Mouse (Mus musculus) granulocyte monocyte progenitor cell, adult 5-6 weeks (primary cell): ENCODE results near the gene Ednra. TPM values are rescaled to one million over a fixed set of nuclear protein-coding genes. Genes with fewer than 3 reads are reported as not detected.
"Not testable (repeated sequence)": the region's sequence is repeated elsewhere in the genome, so short reads cannot be mapped to it uniquely, and the experiment has no call there.

Source experiments
- ATAC-seq: replicated peaks from 2 replicates; pipeline ENCODE4 v1.8.0; 2016; ENCODE audit warnings: mild to moderate bottlenecking, moderate TSS enrichment, inconsistent platforms; ENCODE audit not compliant: poor library complexity, severe bottlenecking
- total RNA-seq, 2 experiments: library from RNA; stranded (forward) in 1 of 2; stranded (reverse) in 1 of 2; fragments of 200-712, 200-1000 nt in 1 of 2; fragments of >200 nt in 1 of 2; fragmentation: Nextera tagmentation in 1 of 2; gene quantifications; 2 replicates each; pipeline ENCODE4 v1.2.3; 2014 to 2017

The Ednra gene
- total RNA-seq, 2 experiments from 2014 or later, result not detected

- ATAC-seq, result no peak
Measured at GRCm38 (mm10) chr8:77723018-77723417, 1.2 kb downstream of the Ednra start.

- ATAC-seq, result no peak
Measured at GRCm38 (mm10) chr8:77718933-77719332, 5.3 kb downstream of the Ednra start.

GRCm38 (mm10) chr8:77717036-77717435, 7.2 kb downstream of the Ednra start:
- ATAC-seq, result no peak

- ATAC-seq, result no peak
Measured at GRCm38 (mm10) chr8:77714455-77714854, 9.8 kb downstream of the Ednra start.

GRCm38 (mm10) chr8:77713688-77714087, 10.6 kb downstream of the Ednra start:
- ATAC-seq, result peak; percentile 38

- no peak for ATAC-seq
Measured at GRCm38 (mm10) chr8:77704768-77705167, 19.5 kb downstream of the Ednra start.

- no peak for ATAC-seq
Measured at GRCm38 (mm10) chr8:77698028-77698427, 26.2 kb downstream of the Ednra start.

- ATAC-seq, result no peak
Measured at GRCm38 (mm10) chr8:77696182-77696581, 28.1 kb downstream of the Ednra start.

GRCm38 (mm10) chr8:77695486-77696058, 28.7 kb downstream of the Ednra start:
- ATAC-seq, result peak; percentile 48

- ATAC-seq, result no peak
Measured at GRCm38 (mm10) chr8:77695070-77695469, 29.2 kb downstream of the Ednra start.

- no peak for ATAC-seq
Measured at GRCm38 (mm10) chr8:77694588-77694987, 29.7 kb downstream of the Ednra start.

- ATAC-seq, result not testable (repeated sequence)
Measured at GRCm38 (mm10) chr8:77689421-77690059, 34.7 kb downstream of the Ednra start.

- ATAC-seq, result peak; percentile 86
Measured at GRCm38 (mm10) chr8:77688978-77689377, 35.3 kb downstream of the Ednra start.

- no peak for ATAC-seq
Measured at GRCm38 (mm10) chr8:77684372-77684771, 39.9 kb downstream of the Ednra start.

- ATAC-seq, result no peak
Measured at GRCm38 (mm10) chr8:77683356-77684106, 40.7 kb downstream of the Ednra start.

GRCm38 (mm10) chr8:77682008-77682934, 42.0 kb downstream of the Ednra start:
- ATAC-seq, result no peak

GRCm38 (mm10) chr8:77672036-77672435, 52.2 kb downstream of the Ednra start:
- ATAC-seq, result no peak

GRCm38 (mm10) chr8:77670612-77671363, 53.5 kb downstream of the Ednra start:
- ATAC-seq, result no peak

GRCm38 (mm10) chr8:77667916-77668315, 56.3 kb downstream of the Ednra start:
- no peak for ATAC-seq

- ATAC-seq, result no peak
Measured at GRCm38 (mm10) chr8:77664901-77665300, 59.4 kb downstream of the Ednra start.
